Mouse (Mus musculus) myocyte (in vitro differentiated cells): ENCODE data around the gene Odf3l1. TPM values are rescaled to one million over a fixed set of nuclear protein-coding genes. Genes with fewer than 3 reads are reported as not detected.

Experiments used
- H3K27me3 ChIP-seq: one replicate; pipeline ENCODE4 v1.6.1; 2011; ENCODE audit not compliant: control insufficient read depth, insufficient read depth, insufficient read length
- H3K36me3 ChIP-seq: one replicate; pipeline ENCODE4 v1.6.1; 2011; ENCODE audit not compliant: control insufficient read depth, insufficient read depth
- H3K4me2 ChIP-seq: one replicate; pipeline ENCODE4 v1.6.1; 2011; ENCODE audit warnings: low read depth, control low read depth
- H3K4me3 ChIP-seq: one replicate; pipeline ENCODE4 v1.5.1; 2011; ENCODE audit warnings: mild to moderate bottlenecking, control low read depth, moderate library complexity
- H3K79me2 ChIP-seq: one replicate; pipeline ENCODE4 v1.6.1; 2011; ENCODE audit not compliant: control insufficient read depth, insufficient read depth
- H3ac ChIP-seq: one replicate; pipeline ENCODE4 v1.6.1; 2011; ENCODE audit not compliant: control insufficient read depth, insufficient read length
- CEBPB ChIP-seq: IDR thresholded peaks from 2 replicates; pipeline ENCODE4 v1.6.1; 2011; ENCODE audit warnings: mild to moderate bottlenecking, moderate library complexity; ENCODE audit not compliant: poor library complexity, insufficient read depth, severe bottlenecking
- E2F4 ChIP-seq: IDR thresholded peaks from one replicate; pipeline ENCODE4 v1.6.1; 2011; ENCODE audit warnings: mild to moderate bottlenecking, control low read depth, moderate library complexity; ENCODE audit not compliant: insufficient read depth
- MAX ChIP-seq: IDR thresholded peaks from one replicate; pipeline ENCODE4 v1.6.1; 2011; ENCODE audit warnings: low read depth, mild to moderate bottlenecking, control low read depth
- MYOD1 ChIP-seq, 3 experiments: IDR thresholded peaks; one replicate each; pipeline ENCODE4 v1.6.1; 2011; ENCODE audit warnings: control low read depth in 2 of 3, low read depth in 2 of 3, mild to moderate bottlenecking in 2 of 3, moderate library complexity in 1 of 3; ENCODE audit not compliant: insufficient read length in 2 of 3, control insufficient read depth in 1 of 3
- MYOG ChIP-seq, 3 experiments: IDR thresholded peaks; one replicate each; pipeline ENCODE4 v1.6.1; 2011; ENCODE audit warnings: control low read depth in 2 of 3, low read depth in 2 of 3, mild to moderate bottlenecking in 2 of 3; ENCODE audit not compliant: insufficient read length in 2 of 3, control insufficient read depth in 1 of 3, insufficient read depth in 1 of 3
- POLR2A ChIP-seq: IDR thresholded peaks from one replicate; pipeline ENCODE4 v1.6.1; 2011; ENCODE audit warnings: low read depth, mild to moderate bottlenecking, control low read depth, moderate library complexity; ENCODE audit not compliant: insufficient read length
- POLR2AphosphoS2 ChIP-seq: IDR thresholded peaks from one replicate; pipeline ENCODE4 v1.6.1; 2011; ENCODE audit warnings: low read depth, control low read depth; ENCODE audit not compliant: insufficient read length
- REST ChIP-seq: IDR thresholded peaks from one replicate; pipeline ENCODE4 v1.6.1; 2011; ENCODE audit warnings: mild to moderate bottlenecking, control low read depth, moderate library complexity; ENCODE audit not compliant: insufficient read depth, insufficient read length
- SRF ChIP-seq: IDR thresholded peaks from one replicate; pipeline ENCODE4 v1.6.1; 2011; ENCODE audit warnings: low read depth; ENCODE audit not compliant: control insufficient read depth, insufficient read length
- TCF12 ChIP-seq: IDR thresholded peaks from one replicate; pipeline ENCODE4 v1.6.1; 2011; ENCODE audit warnings: mild to moderate bottlenecking, control low read depth; ENCODE audit not compliant: poor library complexity, insufficient read depth, severe bottlenecking
- TCF3 ChIP-seq: IDR thresholded peaks from one replicate; pipeline ENCODE4 v1.6.1; 2011; ENCODE audit warnings: low read depth, control low read depth; ENCODE audit not compliant: insufficient read length
- USF1 ChIP-seq: IDR thresholded peaks from one replicate; pipeline ENCODE4 v1.6.1; 2011; ENCODE audit warnings: low read depth, mild to moderate bottlenecking, control low read depth, moderate library complexity
- polyA plus RNA-seq: library from polyadenylated mRNA; unstranded; fragments of >200 nt; fragmentation: generic; extraction: Trizol; gene quantifications from one replicate; pipeline ENCODE4 v1.2.1, GENCODE M21; 2012; ENCODE audit warnings: missing spikeins

The Odf3l1 gene
- polyA plus RNA-seq, 1 experiment: 0.85 TPM

GRCm38 (mm10) chr9:56894006-56894405 lies 29.5 kb upstream of the Odf3l1 start:
- TF ChIP-seq USF1 (no peak), MAX (no peak), TCF12 (no peak), REST (no peak), POLR2AphosphoS2 (no peak), SRF (no peak), POLR2A (no peak), CEBPB (no peak), MYOG (IDR thresholded peaks at IDR 0.05; ENCODE audit: control insufficient read depth in 1 of 3, insufficient read depth in 1 of 3, insufficient read length in 2 of 3, low read depth in 2 of 3) (no peak), E2F4 (no peak), MYOD1 (IDR thresholded peaks at IDR 0.05; ENCODE audit: control insufficient read depth in 1 of 3, insufficient read length in 2 of 3, low read depth in 2 of 3) (no peak), TCF3 (no peak)
- no peak overlapping the region for H3K4me3 ChIP-seq
- H3K4me2 ChIP-seq: no peak overlapping the region
- H3K79me2 ChIP-seq: no peaks in the 10 kb centered on the region
- H3ac ChIP-seq: no peak overlapping the region
- no peaks in the 10 kb centered on the region for H3K27me3 ChIP-seq
- peaks cover 16% of the 10 kb centered on the region for H3K36me3 ChIP-seq

- Histone ChIP-seq H3ac (no peak overlapping the region), H3K4me3 (no peak overlapping the region), H3K27me3 (no peaks in the 10 kb centered on the region), H3K4me2 (no peak overlapping the region), H3K36me3 (peaks cover 21% of the 10 kb centered on the region), H3K79me2 (no peaks in the 10 kb centered on the region)
- TF ChIP-seq POLR2AphosphoS2 (peak; percentile 12), USF1 (no peak)
Observed at GRCm38 (mm10) chr9:56893313-56893712, 28.8 kb upstream of the Odf3l1 start.

- no peaks in the 10 kb centered on the region for H3K79me2 ChIP-seq
- H3ac ChIP-seq: no peak overlapping the region
- no peak overlapping the region for H3K4me2 ChIP-seq
- no peak overlapping the region for H3K4me3 ChIP-seq
- H3K27me3 ChIP-seq: no peaks in the 10 kb centered on the region
- TF ChIP-seq CEBPB (no peak), REST (no peak), TCF3 (no peak), MAX (no peak), TCF12 (no peak), MYOG (IDR thresholded peaks at IDR 0.05; ENCODE audit: control insufficient read depth in 1 of 3, insufficient read depth in 1 of 3, insufficient read length in 2 of 3, low read depth in 2 of 3) (no peak), E2F4 (no peak), USF1 (no peak), POLR2A (no peak)
- H3K36me3 ChIP-seq: peaks cover 21% of the 10 kb centered on the region
Observed at GRCm38 (mm10) chr9:56892111-56892510, 27.6 kb upstream of the Odf3l1 start.

- no peak overlapping the region for H3K4me2 ChIP-seq
- no peak overlapping the region for H3K4me3 ChIP-seq
- TF ChIP-seq POLR2AphosphoS2: no peak
- H3ac ChIP-seq: no peak overlapping the region
- no peaks in the 10 kb centered on the region for H3K27me3 ChIP-seq
- peaks cover 21% of the 10 kb centered on the region for H3K36me3 ChIP-seq
- no peaks in the 10 kb centered on the region for H3K79me2 ChIP-seq
Observed at GRCm38 (mm10) chr9:56891517-56892011, 27.1 kb upstream of the Odf3l1 start.

- H3K36me3 ChIP-seq: peaks cover 21% of the 10 kb centered on the region
- H3ac ChIP-seq: no peak overlapping the region
- H3K79me2 ChIP-seq: no peaks in the 10 kb centered on the region
- no peak overlapping the region for H3K4me3 ChIP-seq
- TF ChIP-seq POLR2AphosphoS2 (no peak), POLR2A (no peak), MYOD1 (IDR thresholded peaks at IDR 0.05; ENCODE audit: control insufficient read depth in 1 of 3, insufficient read length in 2 of 3, low read depth in 2 of 3) (no peak), MYOG (IDR thresholded peaks at IDR 0.05; ENCODE audit: control insufficient read depth in 1 of 3, insufficient read depth in 1 of 3, insufficient read length in 2 of 3, low read depth in 2 of 3) (no peak), CEBPB (no peak), TCF3 (no peak), SRF (no peak)
- H3K4me2 ChIP-seq: no peak overlapping the region
- no peaks in the 10 kb centered on the region for H3K27me3 ChIP-seq
Observed at GRCm38 (mm10) chr9:56890522-56891250, 26.2 kb upstream of the Odf3l1 start.

GRCm38 (mm10) chr9:56889817-56890216 lies 25.3 kb upstream of the Odf3l1 start:
- Histone ChIP-seq H3K4me3 (no peak overlapping the region), H3K36me3 (peaks cover 21% of the 10 kb centered on the region), H3K27me3 (no peaks in the 10 kb centered on the region), H3ac (no peak overlapping the region), H3K4me2 (no peak overlapping the region), H3K79me2 (no peaks in the 10 kb centered on the region)
- no peak for TF ChIP-seq USF1
- no peak for TF ChIP-seq POLR2AphosphoS2
- no peak for TF ChIP-seq MAX
- no peak for TF ChIP-seq TCF3
- no peak for TF ChIP-seq MYOG (IDR thresholded peaks at IDR 0.05; ENCODE audit: control insufficient read depth in 1 of 3, insufficient read depth in 1 of 3, insufficient read length in 2 of 3, low read depth in 2 of 3)
- TF ChIP-seq CEBPB: no peak
- no peak for TF ChIP-seq TCF12
- TF ChIP-seq MYOD1 (IDR thresholded peaks at IDR 0.05; ENCODE audit: control insufficient read depth in 1 of 3, insufficient read length in 2 of 3, low read depth in 2 of 3): no peak
- TF ChIP-seq REST: no peak
- TF ChIP-seq E2F4: no peak
- no peak for TF ChIP-seq POLR2A
- TF ChIP-seq SRF: no peak
